Mouse (Mus musculus): ENCODE measurements around the gene Slc9a9. TPM values are rescaled to one million over a fixed set of nuclear protein-coding genes. Genes with fewer than 3 reads are reported as not detected.

The Slc9a9 gene
- polyA plus RNA-seq, 1 experiment from 2014 or later, result 6.3 TPM

- H3K4me2 ChIP-seq (replicated peaks), result no peak overlapping the region
- no peaks in the 10 kb centered on the region for H3K27me3 ChIP-seq (ENCODE audit: control insufficient read depth, insufficient read depth, low read length)
- no peaks in the 10 kb centered on the region for H3K4me1 ChIP-seq (replicated peaks; ENCODE audit: control insufficient read depth, insufficient read depth, low read length)
- H3K36me3 ChIP-seq (replicated peaks; ENCODE audit: control insufficient read depth, insufficient read depth), result no peaks in the 10 kb centered on the region
- DNase-seq (ENCODE audit: low spot score) (no peak), ATAC-seq (ENCODE audit: low FRiP score) (no peak)
- no peak overlapping the region for H3K27ac ChIP-seq
- H3K9ac ChIP-seq, result no peak overlapping the region
- H3K9me3 ChIP-seq (ENCODE audit: control insufficient read depth, low read length), result no peaks in the 10 kb centered on the region
- H3K4me3 ChIP-seq (replicated peaks; ENCODE audit: low read length), result no peak overlapping the region
- WGBS, result 88% methylated on average over 8 of the region's 8 CpGs
Measured at GRCm38 (mm10) chr9:95188362-95189217, 518.9 kb downstream of the Slc9a9 start.

- no peak overlapping the region for H3K27ac ChIP-seq
- no peak for ATAC-seq (ENCODE audit: low FRiP score)
- WGBS, result 89% methylated on average over 4 of the region's 4 CpGs
- H3K4me2 ChIP-seq (replicated peaks), result no peak overlapping the region
- no peak overlapping the region for H3K9ac ChIP-seq
- H3K9me3 ChIP-seq (ENCODE audit: control insufficient read depth, low read length), result no peaks in the 10 kb centered on the region
- H3K4me1 ChIP-seq (replicated peaks; ENCODE audit: control insufficient read depth, insufficient read depth, low read length), result no peaks in the 10 kb centered on the region
- H3K4me3 ChIP-seq (replicated peaks; ENCODE audit: low read length), result no peak overlapping the region
- H3K27me3 ChIP-seq (ENCODE audit: control insufficient read depth, insufficient read depth, low read length), result no peaks in the 10 kb centered on the region
- H3K36me3 ChIP-seq (replicated peaks; ENCODE audit: control insufficient read depth, insufficient read depth), result no peaks in the 10 kb centered on the region
- no peak for DNase-seq (ENCODE audit: low spot score)
Measured at GRCm38 (mm10) chr9:95189218-95189605, 519.5 kb downstream of the Slc9a9 start.

- no peak overlapping the region for H3K27ac ChIP-seq
- no peak for ATAC-seq (ENCODE audit: low FRiP score)
- H3K4me1 ChIP-seq (replicated peaks; ENCODE audit: control insufficient read depth, insufficient read depth, low read length), result no peaks in the 10 kb centered on the region
- H3K4me2 ChIP-seq (replicated peaks), result no peak overlapping the region
- DNase-seq (ENCODE audit: low spot score), result no peak
- H3K9ac ChIP-seq, result no peak overlapping the region
- no peaks in the 10 kb centered on the region for H3K27me3 ChIP-seq (ENCODE audit: control insufficient read depth, insufficient read depth, low read length)
- no peaks in the 10 kb centered on the region for H3K36me3 ChIP-seq (replicated peaks; ENCODE audit: control insufficient read depth, insufficient read depth)
- no peak overlapping the region for H3K4me3 ChIP-seq (replicated peaks; ENCODE audit: low read length)
- 88% methylated on average over 6 of the region's 6 CpGs for WGBS
- H3K9me3 ChIP-seq (ENCODE audit: control insufficient read depth, low read length), result no peaks in the 10 kb centered on the region
Measured at GRCm38 (mm10) chr9:95191442-95191841, 521.7 kb downstream of the Slc9a9 start.

- ATAC-seq (ENCODE audit: low FRiP score) (no peak), DNase-seq (ENCODE audit: low spot score) (no peak)
- H3K27me3 ChIP-seq (ENCODE audit: control insufficient read depth, insufficient read depth, low read length), result no peaks in the 10 kb centered on the region
- 85% methylated on average over 8 of the region's 8 CpGs for WGBS
- H3K9ac ChIP-seq, result no peak overlapping the region
- no peaks in the 10 kb centered on the region for H3K9me3 ChIP-seq (ENCODE audit: control insufficient read depth, low read length)
- H3K4me2 ChIP-seq (replicated peaks), result no peak overlapping the region
- no peak overlapping the region for H3K27ac ChIP-seq
- no peaks in the 10 kb centered on the region for H3K4me1 ChIP-seq (replicated peaks; ENCODE audit: control insufficient read depth, insufficient read depth, low read length)
- H3K36me3 ChIP-seq (replicated peaks; ENCODE audit: control insufficient read depth, insufficient read depth), result no peaks in the 10 kb centered on the region
- H3K4me3 ChIP-seq (replicated peaks; ENCODE audit: low read length), result no peak overlapping the region
Measured at GRCm38 (mm10) chr9:95192901-95193532, 523.3 kb downstream of the Slc9a9 start.

GRCm38 (mm10) chr9:95193672-95194071, 524.0 kb downstream of the Slc9a9 start:
- 90% methylated on average over 3 of the region's 3 CpGs for WGBS
- H3K9me3 ChIP-seq (ENCODE audit: control insufficient read depth, low read length), result no peaks in the 10 kb centered on the region
- no peak overlapping the region for H3K9ac ChIP-seq
- H3K4me1 ChIP-seq (replicated peaks; ENCODE audit: control insufficient read depth, insufficient read depth, low read length), result no peaks in the 10 kb centered on the region
- no peak overlapping the region for H3K27ac ChIP-seq
- H3K4me2 ChIP-seq (replicated peaks), result no peak overlapping the region
- H3K36me3 ChIP-seq (replicated peaks; ENCODE audit: control insufficient read depth, insufficient read depth), result no peaks in the 10 kb centered on the region
- DNase-seq (ENCODE audit: low spot score) (no peak), ATAC-seq (ENCODE audit: low FRiP score) (no peak)
- H3K27me3 ChIP-seq (ENCODE audit: control insufficient read depth, insufficient read depth, low read length), result no peaks in the 10 kb centered on the region
- no peak overlapping the region for H3K4me3 ChIP-seq (replicated peaks; ENCODE audit: low read length)

GRCm38 (mm10) chr9:95194158-95194557, 524.4 kb downstream of the Slc9a9 start:
- WGBS, result 82% methylated on average over 5 of the region's 5 CpGs
- Histone ChIP-seq H3K4me1 (replicated peaks; ENCODE audit: control insufficient read depth, insufficient read depth, low read length) (no peaks in the 10 kb centered on the region), H3K27ac (no peak overlapping the region), H3K9me3 (ENCODE audit: control insufficient read depth, low read length) (no peaks in the 10 kb centered on the region), H3K9ac (no peak overlapping the region), H3K27me3 (ENCODE audit: control insufficient read depth, insufficient read depth, low read length) (no peaks in the 10 kb centered on the region), H3K36me3 (replicated peaks; ENCODE audit: control insufficient read depth, insufficient read depth) (no peaks in the 10 kb centered on the region), H3K4me3 (replicated peaks; ENCODE audit: low read length) (no peak overlapping the region), H3K4me2 (replicated peaks) (no peak overlapping the region)
- DNase-seq (ENCODE audit: low spot score) (no peak), ATAC-seq (ENCODE audit: low FRiP score) (no peak)

GRCm38 (mm10) chr9:95207661-95208060, 538.0 kb downstream of the Slc9a9 start:
- DNase-seq (ENCODE audit: low spot score), result no peak

GRCm38 (mm10) chr9:95208681-95209080, 539.0 kb downstream of the Slc9a9 start:
- ATAC-seq (ENCODE audit: low FRiP score) (no peak), DNase-seq (ENCODE audit: low spot score) (no peak)
- WGBS, result 89% methylated on average over 4 of the region's 4 CpGs
- Histone ChIP-seq H3K4me3 (replicated peaks; ENCODE audit: low read length) (no peak overlapping the region), H3K9ac (no peak overlapping the region), H3K4me2 (replicated peaks) (no peak overlapping the region), H3K27me3 (ENCODE audit: control insufficient read depth, insufficient read depth, low read length) (no peaks in the 10 kb centered on the region), H3K9me3 (ENCODE audit: control insufficient read depth, low read length) (no peaks in the 10 kb centered on the region), H3K36me3 (replicated peaks; ENCODE audit: control insufficient read depth, insufficient read depth) (no peaks in the 10 kb centered on the region), H3K27ac (no peak overlapping the region), H3K4me1 (replicated peaks; ENCODE audit: control insufficient read depth, insufficient read depth, low read length) (no peaks in the 10 kb centered on the region)

More at GRCm38 (mm10) chr9:95207661-95208060, 538.0 kb downstream of the Slc9a9 start:
- 82% methylated on average over 7 of the region's 7 CpGs for WGBS
- Histone ChIP-seq H3K27me3 (ENCODE audit: control insufficient read depth, insufficient read depth, low read length) (no peaks in the 10 kb centered on the region), H3K4me3 (replicated peaks; ENCODE audit: low read length) (no peak overlapping the region), H3K4me2 (replicated peaks) (no peak overlapping the region), H3K9me3 (ENCODE audit: control insufficient read depth, low read length) (no peaks in the 10 kb centered on the region), H3K9ac (no peak overlapping the region), H3K4me1 (replicated peaks; ENCODE audit: control insufficient read depth, insufficient read depth, low read length) (no peaks in the 10 kb centered on the region), H3K27ac (no peak overlapping the region), H3K36me3 (replicated peaks; ENCODE audit: control insufficient read depth, insufficient read depth) (no peaks in the 10 kb centered on the region)
- no peak for ATAC-seq (ENCODE audit: low FRiP score)

GRCm38 (mm10) chr9:95220009-95220408, 550.3 kb downstream of the Slc9a9 start:
- ATAC-seq (ENCODE audit: low FRiP score) (no peak), DNase-seq (ENCODE audit: low spot score) (no peak)
- no peaks in the 10 kb centered on the region for H3K4me1 ChIP-seq (replicated peaks; ENCODE audit: control insufficient read depth, insufficient read depth, low read length)
- H3K27me3 ChIP-seq (ENCODE audit: control insufficient read depth, insufficient read depth, low read length), result no peaks in the 10 kb centered on the region
- H3K9ac ChIP-seq, result no peak overlapping the region
- H3K4me3 ChIP-seq (replicated peaks; ENCODE audit: low read length), result no peak overlapping the region
- no peaks in the 10 kb centered on the region for H3K36me3 ChIP-seq (replicated peaks; ENCODE audit: control insufficient read depth, insufficient read depth)
- 88% methylated on average over 3 of the region's 3 CpGs for WGBS
- H3K4me2 ChIP-seq (replicated peaks), result no peak overlapping the region
- H3K9me3 ChIP-seq (ENCODE audit: control insufficient read depth, low read length), result no peaks in the 10 kb centered on the region
- no peak overlapping the region for H3K27ac ChIP-seq
